Mouse (Mus musculus): ENCODE data around the gene Ints12.
A peak's percentile ranks its signal among the peaks of the same experiment; 100 is the strongest.

Ints12 gene

GRCm38 (mm10) chr3:133152831-133153230, 61.2 kb downstream of the Ints12 start:
- DNase-seq, result no peak

DNA sequence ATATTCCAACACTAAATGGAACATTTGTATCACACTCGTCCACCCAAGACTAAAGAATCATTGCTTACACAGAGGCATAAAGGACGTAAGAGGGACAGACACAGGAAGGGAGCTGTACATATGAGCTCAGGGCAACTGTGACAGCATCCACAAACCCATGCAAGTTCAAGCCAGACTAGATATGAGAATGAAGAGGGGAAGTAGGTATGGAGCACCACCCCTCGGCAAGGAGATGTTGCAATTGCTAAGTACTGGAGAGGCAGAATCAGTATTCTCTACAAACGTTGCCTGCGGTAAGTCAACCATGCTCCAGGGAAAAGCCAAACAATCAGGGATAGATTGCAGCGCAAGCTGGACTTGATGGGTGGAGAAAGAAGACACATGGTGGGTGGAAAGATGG, 62.0 kb downstream of the Ints12 start:
- DNase-seq, result no peak

- DNase-seq, result no peak
These were observed 63.0 kb downstream of the Ints12 start for GRCm38 (mm10) chr3:133154683-133155082.

DNA sequence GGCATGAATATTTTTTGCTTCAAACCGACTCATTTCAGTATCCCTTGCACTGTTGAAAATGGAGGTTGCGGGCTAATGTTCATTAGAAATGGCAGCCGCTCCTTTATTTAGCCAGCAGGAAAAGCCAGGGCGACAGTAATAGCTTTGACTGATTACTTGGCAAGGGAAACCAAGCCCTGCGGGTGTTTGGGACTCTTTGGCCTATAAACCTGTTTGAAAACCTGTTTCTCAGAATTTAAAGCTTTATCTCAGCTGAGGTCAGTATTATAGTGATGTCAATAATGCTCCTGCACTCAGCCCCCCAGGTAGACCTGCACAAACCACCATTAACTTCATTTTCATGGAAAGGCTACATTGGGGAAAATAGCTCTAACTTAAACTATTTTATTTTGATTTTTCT, 66.6 kb downstream of the Ints12 start:
- DNase-seq, result peak; percentile 33
